ENCODE assay signal across 13 mouse cellular contexts in genomic region chr10:119725966-119726365, GRCm38 (mm10).
"Had no signal": no experiment of that assay in that cellular context is flagged by ENCODE, and none has a peak within 500 bp of the region (broad histone marks: within the 10 kb centered on the region; RNA-seq: fewer than 3 reads in every experiment).

No protein-coding gene starts in this region.

- H3K4me3 ChIP-seq: left cerebral cortex, adult 2 months; limb, embryonic 10.5 days; liver, embryonic 15.5 days; midbrain, embryonic 15.5 days; neural tube, embryonic 12.5 days had no signal

- ATAC-seq: lung, postnatal 0 days; midbrain, embryonic 15.5 days had no signal

- H3K9me3 ChIP-seq: limb, embryonic 10.5 days; liver, embryonic 15.5 days; midbrain, embryonic 15.5 days; neural tube, embryonic 12.5 days had no signal

- H3K27me3 ChIP-seq: liver, embryonic 15.5 days; midbrain, embryonic 15.5 days; neural tube, embryonic 12.5 days had no signal

- H3K9ac ChIP-seq: liver, embryonic 15.5 days; midbrain, embryonic 15.5 days; neural tube, embryonic 12.5 days had no signal

- DNase-seq: lung, adult 2 months; lung, postnatal 36 days; spleen, adult 18-20 months; thymus, adult 18-20 months; thymus, postnatal 14 days had no signal

- H3K36me3 ChIP-seq: limb, embryonic 10.5 days; liver, embryonic 15.5 days; midbrain, embryonic 15.5 days; neural tube, embryonic 12.5 days had no signal

- H3K4me2 ChIP-seq: liver, embryonic 11.5 days; liver, embryonic 15.5 days; midbrain, embryonic 11.5 days; midbrain, embryonic 15.5 days; neural tube, embryonic 12.5 days had no signal

- H3K27ac ChIP-seq: left cerebral cortex, adult 2 months; limb, embryonic 10.5 days; liver, embryonic 15.5 days; midbrain, embryonic 15.5 days; neural tube, embryonic 12.5 days had no signal

- H3K4me1 ChIP-seq: liver, embryonic 15.5 days had no signal
